Mouse (Mus musculus) Muller cell, postnatal 12 days (primary cell): Measurements from ENCODE around the gene Arhgef17.

Experiments used
- DNase-seq: peaks from one replicate; pipeline ENCODE4 v3.0.0-alpha.2; 2015; ENCODE audit errors: inconsistent ontology term

Gene Arhgef17

GRCm38 (mm10) chr7:100941169-100941568 is 9.3 kb upstream of the Arhgef17 start:
- DNase-seq, result no peak

GRCm38 (mm10) chr7:100938106-100938505 is 6.2 kb upstream of the Arhgef17 start:
- no peak for DNase-seq

DNA sequence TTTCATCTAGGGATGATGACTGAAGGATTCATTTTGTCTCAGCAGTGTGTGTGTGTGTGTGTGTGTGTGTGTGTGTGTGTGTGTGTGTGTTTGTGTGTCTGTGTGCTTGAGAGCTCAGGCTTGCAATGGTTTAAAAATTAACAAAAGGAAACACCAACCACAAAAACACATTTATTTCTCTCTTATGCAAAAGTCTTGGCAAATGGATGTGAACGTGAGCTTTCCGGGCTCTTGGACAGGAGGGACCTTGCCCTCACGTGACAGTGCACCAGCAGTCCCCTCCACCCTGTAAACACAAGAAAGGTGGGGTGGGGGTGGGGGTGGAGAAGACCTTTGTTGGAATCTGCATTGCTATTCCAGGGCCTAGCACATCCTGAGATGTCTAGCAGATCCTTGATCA is 5.6 kb upstream of the Arhgef17 start:
- DNase-seq, result no peak

DNA sequence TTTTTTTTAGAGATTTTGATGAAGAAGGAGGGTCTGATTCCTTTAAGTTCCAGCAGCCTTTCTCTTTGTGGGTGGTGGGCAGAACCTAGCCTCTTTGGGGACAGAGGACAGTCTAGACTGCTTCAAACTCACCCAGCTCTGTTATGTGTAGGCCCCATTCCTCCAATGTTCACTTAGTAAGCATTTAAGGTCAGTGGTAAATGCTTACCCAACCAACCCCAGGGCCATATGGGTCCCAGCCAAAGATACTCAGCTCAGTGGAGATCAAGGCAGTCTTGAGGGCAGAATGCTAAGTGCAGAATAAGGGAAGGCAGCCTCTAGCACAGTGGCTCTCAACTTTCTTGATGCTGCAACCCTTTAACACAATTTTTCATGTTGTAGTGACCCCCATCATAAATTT is 1.6 kb upstream of the Arhgef17 start:
- DNase-seq, result no peak

- DNase-seq, result peak; percentile 93
These were observed 637 bp upstream of the Arhgef17 start for GRCm38 (mm10) chr7:100932481-100933007.

DNA sequence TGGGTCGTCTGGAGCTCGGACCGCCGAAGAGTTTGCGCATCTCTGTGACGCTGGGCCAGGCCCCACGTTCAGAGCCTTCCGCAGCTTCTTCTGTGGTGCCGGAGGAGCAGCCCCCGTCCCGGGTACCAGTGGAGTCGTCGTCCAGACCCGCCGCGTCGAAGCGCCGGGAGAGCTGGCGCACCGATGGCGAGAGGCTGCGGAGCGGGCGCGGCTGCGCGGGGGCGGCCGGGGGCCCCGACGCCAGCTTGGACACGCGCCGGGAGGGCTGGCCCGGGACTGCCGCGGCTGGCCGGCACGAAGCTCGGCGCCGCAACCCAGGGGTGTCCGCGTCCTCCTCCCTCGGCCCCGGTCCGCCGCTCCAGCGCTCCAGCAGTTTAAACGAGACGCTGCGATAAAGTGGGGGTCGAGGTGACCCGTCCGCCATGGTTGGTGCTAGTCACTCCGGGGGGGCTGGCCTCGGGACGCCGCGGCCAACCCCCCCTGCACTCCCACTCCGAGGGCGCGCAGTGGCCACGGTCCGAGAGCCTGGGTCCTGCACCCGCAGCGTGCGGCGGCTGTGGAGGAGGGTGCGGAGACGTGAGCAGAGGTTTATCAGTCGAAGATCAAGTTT is 486 bp downstream of the Arhgef17 start:
- DNase-seq, result peak; percentile 70

GRCm38 (mm10) chr7:100930619-100931315 is 1.1 kb downstream of the Arhgef17 start:
- DNase-seq, result peak; percentile 98

GRCm38 (mm10) chr7:100929639-100930303 is 2.1 kb downstream of the Arhgef17 start:
- DNase-seq, result no peak

- DNase-seq, result no peak
These were observed 3.5 kb downstream of the Arhgef17 start for GRCm38 (mm10) chr7:100928456-100928855.

GRCm38 (mm10) chr7:100927287-100928000 is 4.5 kb downstream of the Arhgef17 start:
- DNase-seq, result no peak

DNA sequence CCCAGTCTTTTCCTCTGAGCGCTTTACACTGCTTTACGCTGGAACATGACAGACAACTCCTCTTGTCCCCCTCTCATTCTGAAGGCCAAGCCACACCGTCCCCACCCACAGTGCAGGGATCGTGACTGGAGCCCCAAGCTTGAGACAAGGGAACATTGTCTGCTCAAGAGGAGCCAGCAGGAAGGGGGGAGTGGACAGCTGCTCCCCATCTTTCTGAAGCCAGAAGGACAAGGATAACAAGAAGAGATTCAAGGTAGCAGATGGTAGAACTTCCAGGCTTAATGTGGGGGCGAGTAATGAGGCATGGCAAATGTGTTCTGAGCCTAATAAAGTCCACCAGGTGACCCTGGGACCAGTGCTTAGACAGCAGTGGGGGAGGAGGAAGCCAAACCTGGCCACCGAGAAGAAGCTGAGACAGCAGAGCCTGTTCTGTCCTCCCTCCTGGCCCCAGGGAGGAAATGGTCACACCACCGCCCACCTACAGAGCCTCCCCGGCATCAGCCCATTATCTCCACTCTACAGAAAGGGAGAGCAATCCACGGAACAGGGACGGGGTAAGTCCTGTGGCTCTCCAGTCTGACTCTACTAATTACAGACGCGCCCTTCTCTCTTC is 5.5 kb downstream of the Arhgef17 start:
- DNase-seq, result no peak

GRCm38 (mm10) chr7:100924674-100925445 is 7.0 kb downstream of the Arhgef17 start:
- DNase-seq, result no peak

DNA sequence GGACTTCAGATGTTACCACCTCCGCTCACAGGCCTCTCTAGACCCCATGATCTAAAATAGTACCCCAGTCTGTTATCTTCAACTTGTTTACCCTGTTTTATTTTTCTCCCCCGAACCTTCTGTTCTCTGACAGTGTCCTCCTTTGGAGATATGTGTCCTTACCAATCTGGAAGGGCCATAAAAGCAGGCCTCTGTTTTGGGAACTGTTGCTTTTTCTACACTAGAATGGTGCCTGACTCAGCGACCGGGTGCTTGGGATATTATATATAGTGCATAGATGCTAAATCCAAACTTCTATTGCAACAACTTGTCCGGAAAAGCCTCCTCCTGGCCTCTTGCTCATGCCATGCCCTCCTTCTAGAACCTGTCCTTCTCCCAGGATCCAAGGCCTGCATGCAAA is 7.7 kb downstream of the Arhgef17 start:
- no peak for DNase-seq

GRCm38 (mm10) chr7:100922907-100923306 is 9.0 kb downstream of the Arhgef17 start:
- peak; percentile 85 for DNase-seq

- no peak for DNase-seq
These were observed 10.6 kb downstream of the Arhgef17 start for GRCm38 (mm10) chr7:100921289-100921688.

GRCm38 (mm10) chr7:100919809-100920107 is 12.1 kb downstream of the Arhgef17 start:
- DNase-seq, result no peak

- no peak for DNase-seq
These were observed 12.7 kb downstream of the Arhgef17 start for GRCm38 (mm10) chr7:100919006-100919808.

GRCm38 (mm10) chr7:100918176-100918575 is 13.7 kb downstream of the Arhgef17 start:
- DNase-seq, result peak; percentile 45

DNA sequence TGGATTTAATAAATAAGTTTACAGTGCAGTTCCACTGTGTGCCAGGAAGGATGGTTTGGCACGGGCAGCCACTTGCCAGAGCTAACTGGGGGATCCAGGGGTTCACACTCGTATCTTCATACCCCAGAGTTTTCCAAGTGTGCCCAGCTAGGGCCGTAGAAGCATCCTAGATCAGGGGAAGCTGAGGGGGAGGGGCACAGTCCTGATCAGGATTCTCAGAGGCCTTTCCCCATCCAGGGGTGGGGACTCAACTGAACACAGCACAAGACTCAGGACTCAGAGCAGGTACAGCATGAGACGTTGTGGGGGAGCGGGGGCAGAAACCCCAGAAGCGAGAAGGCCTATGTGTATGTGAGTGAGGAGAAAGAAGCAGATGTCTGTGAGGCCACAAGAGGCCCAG is 14.2 kb downstream of the Arhgef17 start:
- DNase-seq, result no peak

GRCm38 (mm10) chr7:100916526-100916925 is 15.4 kb downstream of the Arhgef17 start:
- DNase-seq, result no peak
